Mouse (Mus musculus) retina, embryonic 14.5 days (tissue): ENCODE results near the gene Dpf3.

Experiments
- DNase-seq: peaks from one replicate; pipeline ENCODE4 v3.0.0-alpha.2; 2015; ENCODE audit warnings: low spot score

Dpf3 gene

DNA sequence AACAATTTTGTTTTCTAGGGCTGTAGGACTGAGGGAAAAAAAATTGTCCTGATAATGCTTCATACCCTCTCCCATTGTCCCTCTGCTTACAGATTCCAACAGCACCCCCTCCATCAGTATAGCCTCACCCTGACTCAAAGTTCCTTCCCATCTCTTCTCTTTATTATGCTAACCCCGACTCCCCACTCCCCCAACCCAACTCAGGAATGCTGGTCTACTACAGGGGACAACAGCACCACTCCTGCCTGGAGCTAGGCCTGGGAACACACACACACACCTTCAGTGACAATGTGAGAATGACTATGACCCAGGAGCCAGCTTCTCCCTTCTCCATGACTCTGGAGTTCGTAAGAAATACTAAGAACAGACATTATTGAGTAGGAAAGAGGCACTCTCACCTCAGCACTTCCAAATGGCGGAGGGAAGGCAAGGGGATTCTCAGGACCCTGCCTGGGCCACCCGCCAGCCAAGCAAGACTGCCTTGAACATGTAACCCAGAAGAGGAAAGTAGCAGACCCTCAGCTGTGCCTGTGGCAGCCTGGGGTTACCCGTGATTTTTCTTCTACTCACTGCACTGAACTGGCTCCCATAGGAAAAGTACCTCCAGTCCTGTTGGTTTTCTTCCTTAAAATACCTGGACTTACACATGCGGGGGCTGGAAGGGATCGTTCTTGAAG lies 276.2 kb downstream of the Dpf3 start:
- no peak for DNase-seq

DNA sequence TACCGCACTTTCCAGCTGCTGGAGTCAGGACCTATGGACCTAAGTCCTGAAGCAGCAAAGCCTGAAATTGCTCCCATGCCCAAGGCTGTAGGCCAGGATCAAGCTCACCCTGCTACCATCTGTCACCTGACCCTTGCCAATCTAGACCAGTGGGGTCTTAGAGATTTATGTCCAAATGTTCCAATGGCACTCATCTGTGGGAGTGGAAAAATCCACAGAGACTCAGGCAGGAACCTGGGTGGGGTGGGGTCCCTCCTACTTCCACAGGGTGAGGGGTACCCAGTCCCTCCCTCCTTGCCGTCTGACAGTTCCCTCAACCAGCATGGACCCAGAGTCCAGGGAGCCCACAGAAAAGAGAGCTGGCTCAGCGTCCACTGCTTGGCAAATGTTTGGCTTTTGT lies 276.8 kb downstream of the Dpf3 start:
- no peak for DNase-seq

DNA sequence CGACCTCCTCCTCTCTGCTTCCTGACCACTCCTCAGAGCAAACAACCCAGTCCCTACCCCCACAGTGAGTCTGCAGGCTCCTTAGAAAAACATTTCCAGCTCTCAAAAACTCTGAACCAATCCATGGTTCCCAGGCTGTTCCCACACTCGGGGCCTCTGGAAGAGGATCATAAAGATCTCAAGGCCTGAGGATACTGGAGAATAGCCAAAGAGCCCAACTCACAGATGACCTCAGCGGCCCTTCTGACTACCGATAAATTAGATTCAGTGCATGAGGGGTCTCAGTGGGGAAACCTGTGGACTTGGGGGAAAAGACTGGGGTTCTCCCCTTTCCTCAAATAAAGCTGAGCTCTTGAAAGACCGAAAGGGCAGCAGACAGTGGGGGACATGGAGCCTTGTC lies 277.2 kb downstream of the Dpf3 start:
- no peak for DNase-seq

DNA sequence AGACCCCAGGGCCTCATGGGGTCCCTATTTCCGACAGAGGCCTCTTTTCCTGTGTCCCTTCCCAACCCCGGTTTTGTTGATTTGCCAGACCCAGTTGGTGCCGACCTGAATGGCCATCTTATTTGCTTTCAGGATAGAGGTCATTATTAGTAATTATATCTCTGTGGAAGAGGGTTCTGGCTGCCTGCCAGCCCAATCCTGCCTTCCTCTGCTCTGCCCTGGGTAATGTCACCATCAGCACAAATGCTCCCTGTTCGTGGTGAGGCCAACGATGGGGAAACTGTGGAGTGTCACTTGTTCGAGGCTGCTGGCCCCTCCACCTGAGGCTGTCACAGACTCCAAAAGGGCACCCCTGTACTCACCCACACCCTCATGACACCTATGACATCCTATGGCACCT lies 278.1 kb downstream of the Dpf3 start:
- no peak for DNase-seq

DNA sequence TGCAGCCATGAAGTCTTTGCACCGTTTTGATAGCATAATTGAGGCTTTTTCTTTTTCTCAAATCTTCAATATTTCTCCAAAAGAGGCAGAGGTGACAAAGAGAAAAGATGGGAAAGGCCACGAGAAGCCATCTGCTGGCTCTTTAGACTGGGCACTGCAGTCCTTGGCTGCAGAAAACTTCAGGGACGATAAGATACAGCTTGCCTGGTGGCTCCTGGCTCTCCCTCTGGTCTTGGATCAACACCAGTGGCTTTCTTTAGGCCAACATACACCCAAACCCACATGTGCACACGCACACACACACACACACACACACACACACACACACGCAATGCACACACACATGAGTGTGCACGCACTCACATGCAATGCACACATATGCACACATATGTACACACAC lies 278.7 kb downstream of the Dpf3 start:
- DNase-seq = no peak

DNA sequence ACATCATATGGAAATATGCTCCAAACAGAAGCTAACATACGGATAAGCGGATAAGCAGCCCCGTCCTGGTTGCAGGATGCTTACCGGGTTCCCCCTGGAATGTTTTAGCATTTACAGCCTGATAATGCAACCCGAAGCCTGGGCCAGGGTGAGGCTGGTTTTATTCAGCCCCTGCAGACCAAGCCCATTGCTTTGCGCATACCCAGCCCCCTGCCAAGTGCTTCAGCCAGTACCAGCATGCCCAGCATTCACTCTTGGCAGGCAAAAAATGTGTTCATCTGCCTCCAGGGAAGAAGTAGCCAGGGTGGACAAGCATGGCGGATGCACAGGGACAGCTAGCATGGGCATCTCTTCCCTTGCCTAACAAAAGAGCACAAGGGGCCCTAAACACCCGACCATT lies 279.5 kb downstream of the Dpf3 start:
- no peak for DNase-seq

DNA sequence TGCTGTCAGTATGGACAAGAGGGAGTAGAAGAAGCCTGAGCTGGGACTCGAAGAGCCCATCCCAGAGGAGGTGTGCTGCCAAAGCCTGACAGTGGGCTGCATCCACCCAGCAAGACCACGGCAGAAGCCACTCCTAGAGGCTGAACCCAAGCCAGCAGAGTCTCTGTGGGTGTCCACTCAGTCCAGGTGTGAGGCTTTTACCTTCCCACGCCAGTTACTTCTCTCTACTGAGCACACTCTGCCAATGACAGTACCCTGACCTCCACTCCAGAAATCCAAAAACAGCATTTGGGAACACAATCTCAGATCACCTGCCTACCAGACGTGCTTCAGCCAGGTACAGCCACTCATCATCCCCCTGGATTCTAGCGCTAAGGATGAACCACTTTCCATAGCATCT lies 280.0 kb downstream of the Dpf3 start:
- no peak for DNase-seq

DNA sequence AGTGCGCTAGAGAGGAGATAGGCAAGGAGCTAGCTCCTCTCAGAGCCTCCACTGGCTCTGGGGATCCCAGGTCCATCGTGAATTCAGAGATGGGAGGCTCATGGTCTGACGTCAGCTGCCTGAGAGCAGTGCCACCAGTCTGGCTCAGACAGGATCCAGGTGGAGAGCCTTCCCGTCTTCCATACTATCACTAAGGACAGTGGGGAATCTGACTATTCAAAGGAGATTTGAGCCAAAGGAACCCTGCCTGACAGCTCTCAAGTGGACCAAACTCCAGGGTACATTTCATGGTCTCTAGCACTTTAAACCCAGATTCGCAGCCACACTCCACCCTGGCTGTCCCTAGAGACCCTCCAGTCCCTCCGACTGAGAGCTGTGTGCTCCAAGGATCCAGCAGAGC lies 280.6 kb downstream of the Dpf3 start:
- DNase-seq = no peak

DNA sequence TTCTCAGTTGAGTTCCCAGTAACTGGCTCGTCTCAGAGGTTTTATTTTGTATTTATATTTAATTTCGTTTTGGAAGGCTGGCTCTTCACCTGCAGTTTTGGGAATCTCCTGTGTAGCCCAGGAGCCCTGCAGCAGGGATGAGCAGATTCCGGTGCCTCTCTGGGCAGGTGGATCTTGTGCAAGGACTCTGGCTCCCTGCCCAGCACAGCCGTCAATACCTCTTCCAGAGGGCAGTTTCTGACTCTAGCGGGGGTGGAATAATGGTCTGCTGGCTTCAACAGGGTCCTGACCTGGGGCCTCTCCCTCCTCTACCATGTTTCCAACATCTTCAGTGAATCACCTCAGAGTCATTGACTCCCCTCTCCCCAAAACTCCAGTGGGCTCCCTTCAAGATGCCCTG lies 283.2 kb downstream of the Dpf3 start:
- DNase-seq = no peak

DNA sequence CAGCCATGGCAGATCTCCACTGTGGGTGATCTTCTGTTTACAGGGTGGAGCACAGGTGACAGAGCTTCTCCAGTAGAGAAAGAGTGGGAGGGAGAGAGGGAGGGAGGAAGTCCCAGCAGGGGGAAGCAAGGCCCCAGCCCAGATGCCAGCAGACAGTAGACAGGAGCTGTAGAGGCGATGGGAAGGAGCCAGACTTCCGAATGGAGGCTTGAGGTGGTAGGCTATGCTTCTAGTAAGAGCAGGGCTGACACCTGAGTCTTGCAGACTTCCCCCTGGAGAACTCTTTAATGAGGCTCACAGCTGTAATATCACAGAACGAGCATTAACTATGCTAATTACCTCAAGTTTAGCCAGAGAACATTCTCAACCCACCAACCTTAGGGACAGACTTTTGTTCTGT lies 285.8 kb downstream of the Dpf3 start:
- no peak for DNase-seq

DNA sequence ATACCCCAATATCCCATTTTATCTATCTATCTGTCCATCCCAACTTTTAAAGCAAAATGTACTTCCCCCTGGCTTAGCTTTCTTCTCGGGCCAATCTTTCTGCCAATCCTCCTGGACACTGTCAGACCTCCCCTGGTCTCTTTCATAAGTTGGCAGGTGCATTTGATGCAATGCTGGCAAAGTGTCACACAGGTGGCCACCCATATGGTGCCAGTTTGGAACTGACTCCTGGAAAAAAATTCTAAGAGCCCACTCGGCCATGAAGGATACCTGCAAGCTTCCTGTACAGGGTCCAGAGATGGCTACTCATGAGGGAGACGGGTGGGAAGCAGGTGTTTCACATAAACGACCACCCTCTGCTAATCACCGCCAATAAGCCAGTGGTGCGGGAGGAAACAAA lies 307.0 kb downstream of the Dpf3 start:
- DNase-seq = no peak

DNA sequence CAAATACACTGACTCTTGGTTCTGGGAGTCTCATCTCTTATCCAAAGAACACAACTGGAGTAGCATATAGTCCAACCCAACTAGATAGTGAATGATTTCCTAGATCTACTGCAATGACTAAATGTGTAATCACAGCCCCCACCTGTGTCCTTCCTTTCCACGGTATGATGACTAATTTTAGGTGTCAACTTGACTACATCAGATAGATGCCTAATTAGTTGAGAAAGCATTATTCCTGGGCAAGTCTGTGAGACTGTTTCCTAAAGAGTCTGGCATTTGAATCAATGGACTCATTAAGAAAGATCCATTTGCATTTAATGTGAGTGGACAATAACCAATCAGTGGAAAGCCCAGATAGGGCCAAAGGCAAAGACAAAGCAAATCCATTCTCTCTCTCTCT lies 307.7 kb downstream of the Dpf3 start:
- DNase-seq = no peak

DNA sequence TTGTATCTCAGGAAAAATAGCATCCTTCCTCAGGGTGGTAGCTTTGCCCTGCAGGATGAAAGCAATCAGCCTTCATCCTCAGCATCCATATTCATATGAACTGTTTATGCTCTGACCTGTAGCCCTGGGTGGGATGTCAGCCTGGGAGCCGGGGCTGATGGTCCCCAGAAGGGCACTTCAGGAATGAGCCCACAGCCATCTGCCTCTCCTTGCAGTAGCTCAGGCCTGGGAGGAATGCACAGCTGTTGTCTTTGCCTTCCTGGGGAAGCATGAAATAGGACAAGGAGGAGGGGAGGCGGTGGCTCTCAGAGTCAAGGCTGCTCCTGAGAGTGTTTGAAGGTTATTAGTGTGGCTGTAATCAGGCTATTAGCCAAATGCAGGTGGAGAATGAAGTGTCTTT lies 308.7 kb downstream of the Dpf3 start:
- DNase-seq = peak; percentile 26

DNA sequence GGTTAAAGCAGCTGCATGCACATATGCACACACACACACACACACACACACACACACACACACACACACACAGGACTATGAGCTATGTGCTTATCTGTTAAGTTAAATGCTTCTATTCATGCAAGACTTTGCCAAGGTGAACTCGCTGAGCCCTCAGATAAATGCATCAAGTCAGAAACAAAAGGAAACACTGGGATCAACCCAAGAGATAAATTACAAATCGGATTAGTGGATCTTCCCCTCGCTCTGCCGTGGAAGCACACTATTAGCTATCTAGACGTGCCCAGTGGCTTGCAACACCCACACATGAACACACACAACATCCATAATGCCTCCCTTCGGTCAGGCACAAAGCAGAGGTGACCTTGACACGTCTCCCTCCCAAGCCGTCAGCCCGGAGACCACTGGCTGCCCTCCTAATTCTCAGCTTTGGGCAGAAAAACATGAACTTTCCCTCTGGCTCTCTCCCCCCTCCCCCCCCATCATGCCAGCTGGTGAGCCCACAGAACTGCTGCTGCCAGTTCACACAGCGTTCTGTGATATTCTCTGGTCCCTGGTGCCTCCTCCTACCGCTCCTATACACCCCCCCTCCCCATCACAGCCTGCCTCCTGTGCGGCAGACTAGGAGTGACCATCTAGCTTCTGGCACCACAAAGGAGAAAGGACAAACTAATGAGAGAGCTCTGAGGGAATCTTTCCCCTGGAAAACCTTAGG lies 317.9 kb downstream of the Dpf3 start:
- DNase-seq = peak; percentile 43

DNA sequence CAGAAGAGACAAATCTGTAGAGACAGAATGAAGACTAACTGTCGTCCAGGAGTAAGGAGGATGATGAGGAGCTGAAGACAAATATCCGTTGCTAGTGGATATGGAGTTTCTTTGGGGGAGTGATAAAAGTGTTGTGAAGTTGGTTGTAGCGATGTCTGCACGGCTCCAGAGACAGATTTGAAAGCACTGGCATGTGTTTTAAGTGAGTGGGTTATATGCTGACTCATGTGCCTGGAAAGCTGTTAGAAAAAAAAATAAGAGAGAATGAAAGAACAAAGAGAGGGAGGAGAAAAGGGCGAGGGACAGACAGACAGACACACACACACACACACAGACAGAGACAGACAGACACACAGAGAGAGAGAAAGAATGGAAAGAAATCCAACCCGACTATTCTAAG lies 319.2 kb downstream of the Dpf3 start:
- no peak for DNase-seq

DNA sequence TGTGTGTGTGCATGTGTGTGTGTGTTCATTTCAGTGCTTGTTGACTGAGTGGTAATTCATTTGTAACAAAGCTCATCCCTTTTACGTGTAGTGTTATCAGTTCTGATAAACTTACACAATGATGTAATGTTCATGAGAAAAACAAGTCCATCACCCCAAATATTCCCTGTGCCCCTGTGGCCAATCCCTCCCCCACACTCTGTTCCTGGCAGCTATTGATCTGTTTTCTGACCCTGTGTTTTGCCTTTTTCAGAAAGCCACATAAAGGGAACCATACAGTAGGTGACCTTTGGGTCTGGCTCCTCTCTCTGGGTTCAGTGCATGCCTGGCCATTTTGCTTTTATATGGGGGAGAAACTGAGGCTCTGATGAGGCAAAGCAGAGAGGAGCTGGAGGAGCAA lies 322.5 kb downstream of the Dpf3 start:
- no peak for DNase-seq
